Mouse (Mus musculus): ENCODE measurements at regions not wholly inside any gene's neighbourhood (a gene's known extent, or its start where the extent isn't known, plus 50 kb on each side); places are given as distances from the start of the nearest gene placed in this dataset.

- TF ChIP-seq CTCF (conservative IDR thresholded peaks at IDR 0.05; ENCODE audit: insufficient read depth, insufficient read length, low read depth, low read length) (no peak), POLR2A (IDR thresholded peaks at IDR 0.05; ENCODE audit: low read depth, low read length) (no peak)
These were observed 281.9 kb upstream of the Sall1 start for GRCm38 (mm10) chr8:89325751-89326351.

Measured in kidney, adult 2 months (tissue).